Mouse (Mus musculus) embryonic facial prominence, embryonic 10.5 days (tissue): ENCODE results near the gene Kctd13. TPM values are rescaled to one million over a fixed set of nuclear protein-coding genes. Genes with fewer than 3 reads are reported as not detected.
A peak's percentile ranks its signal among the peaks of the same experiment; 100 is the strongest.
"Not testable (repeated sequence)": the region's sequence is repeated elsewhere in the genome, so short reads cannot be mapped to it uniquely, and the experiment has no call there.

Source experiments
- DNase-seq: peaks from one replicate; pipeline ENCODE4 v3.0.0-alpha.2; 2017; ENCODE audit warnings: low spot score
- H3K27ac ChIP-seq: fragments of 300-500 bp; sonication (generic); replicated peaks from 2 replicates; pipeline ENCODE4 v1.5.1; 2016; ENCODE audit warnings: mild to moderate bottlenecking
- H3K27me3 ChIP-seq: fragments of 300-500 bp; sonication (generic); replicated peaks from 2 replicates; pipeline ENCODE4 v1.6.1; 2016; ENCODE audit warnings: low read depth, mild to moderate bottlenecking; ENCODE audit not compliant: poor library complexity, severe bottlenecking
- H3K36me3 ChIP-seq: fragments of 300-500 bp; sonication (generic); replicated peaks from 2 replicates; pipeline ENCODE4 v1.6.1; 2016; ENCODE audit warnings: mild to moderate bottlenecking, moderate library complexity
- H3K4me1 ChIP-seq: fragments of 300-500 bp; sonication (generic); 2 replicates; pipeline ENCODE4 v1.6.1; 2016
- H3K4me3 ChIP-seq: fragments of 300-500 bp; sonication (generic); 2 replicates; pipeline ENCODE4 v1.5.1; 2016; ENCODE audit warnings: mild to moderate bottlenecking, moderate library complexity
- H3K9me3 ChIP-seq: fragments of 300-500 bp; sonication (generic); 2 replicates; pipeline ENCODE4 v1.6.1; 2016; ENCODE audit warnings: mild to moderate bottlenecking
- WGBS: fragments of 180-500 bp; shearing (Covaris S2); methylation state at CpG from one replicate; pipeline ENCODE4 v1.1.7; 2016; 5-methylcytosine and 5-hydroxymethylcytosine counted together
- polyA plus RNA-seq: library from polyadenylated mRNA; unstranded; fragments of >200 nt; fragmentation: Nextera tagmentation; extraction: Ambion mirVana; gene quantifications from 2 replicates; pipeline ENCODE4 v1.2.1, GENCODE M21; 2016

Kctd13 gene
- polyA plus RNA-seq, result 20.2 and 21.3 TPM in 2 replicates

DNA sequence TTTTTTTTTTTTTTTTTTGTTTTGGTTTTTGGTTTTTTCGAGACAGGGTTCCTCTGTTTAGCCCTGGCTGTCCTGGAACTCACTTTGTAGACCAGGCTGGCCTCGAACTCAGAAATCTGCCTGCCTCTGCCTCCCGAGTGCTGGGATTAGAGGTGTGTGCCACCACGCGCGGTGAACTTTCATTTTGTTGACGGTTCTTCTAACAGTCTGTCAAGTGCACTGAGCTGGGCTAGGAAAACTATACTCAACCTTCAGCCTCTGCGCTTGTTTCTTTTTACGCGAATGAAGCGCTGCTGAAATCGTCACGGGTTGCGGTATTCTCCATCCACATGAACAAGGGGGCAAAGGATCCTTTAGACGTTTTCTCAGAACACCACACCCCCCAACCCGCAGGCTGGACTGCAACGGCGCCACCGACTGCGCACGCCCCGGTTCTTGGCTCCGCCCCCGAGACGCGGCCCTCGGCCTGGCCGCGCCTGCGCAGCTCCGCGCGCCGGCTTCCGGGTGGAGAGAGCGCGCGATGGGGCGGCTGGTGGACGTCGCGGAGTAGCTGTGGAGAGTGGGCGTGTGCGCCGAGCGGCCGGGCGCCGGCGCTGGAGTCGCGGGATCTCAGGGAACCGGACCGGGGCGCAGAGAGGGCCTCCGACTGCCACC, at the start of gene Kctd13:
Gene Kctd13, plus strand, starts transcription at position 496 of the 654 bp plus-strand sequence.
- 4% methylated on average over 56 of the region's 56 CpGs for WGBS
- H3K27me3 ChIP-seq, result no peaks in the 10 kb centered on the region

DNA sequence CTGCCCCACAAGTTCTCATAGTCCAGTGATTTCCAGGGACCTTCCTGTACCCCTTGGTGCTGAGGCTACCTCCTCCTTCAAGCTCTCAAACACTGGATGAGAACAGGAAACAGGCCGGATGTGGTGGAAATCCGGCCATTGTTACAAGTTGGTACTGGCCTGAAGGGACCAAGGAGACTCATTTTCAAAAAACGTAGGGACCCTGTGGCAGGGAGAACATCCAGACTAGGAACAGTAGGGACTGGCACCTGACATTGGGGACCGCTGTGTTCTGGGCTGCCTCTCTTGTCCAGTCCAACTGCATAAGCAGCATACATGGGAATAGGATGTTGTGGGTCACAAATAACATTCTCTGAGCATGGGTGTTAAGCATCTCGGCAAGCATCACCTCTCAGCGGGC, 47.6 kb upstream of the Kctd13 start:
- Histone ChIP-seq H3K36me3 (peaks cover 55% of the 10 kb centered on the region), H3K9me3 (no peaks in the 10 kb centered on the region), H3K4me3 (peak overlapping the region; percentile 90; the same call in 1 of the 2 replicates), H3K27me3 (no peaks in the 10 kb centered on the region), H3K27ac (no peak overlapping the region), H3K4me1 (peaks cover 42% of the 10 kb centered on the region)
- DNase-seq, result no peak
- WGBS, result 80% methylated on average over 6 of the region's 6 CpGs

More for the DNA sequence above, at the start of gene Kctd13:
- Histone ChIP-seq H3K36me3 (peaks cover 35% of the 10 kb centered on the region), H3K9me3 (no peaks in the 10 kb centered on the region), H3K27ac (peak within 1 kb of the TSS; percentile 88), H3K4me1 (peaks cover 21% of the 10 kb centered on the region), H3K4me3 (peak within 1 kb of the TSS; percentile 86)
- DNase-seq, result peak; percentile 94

DNA sequence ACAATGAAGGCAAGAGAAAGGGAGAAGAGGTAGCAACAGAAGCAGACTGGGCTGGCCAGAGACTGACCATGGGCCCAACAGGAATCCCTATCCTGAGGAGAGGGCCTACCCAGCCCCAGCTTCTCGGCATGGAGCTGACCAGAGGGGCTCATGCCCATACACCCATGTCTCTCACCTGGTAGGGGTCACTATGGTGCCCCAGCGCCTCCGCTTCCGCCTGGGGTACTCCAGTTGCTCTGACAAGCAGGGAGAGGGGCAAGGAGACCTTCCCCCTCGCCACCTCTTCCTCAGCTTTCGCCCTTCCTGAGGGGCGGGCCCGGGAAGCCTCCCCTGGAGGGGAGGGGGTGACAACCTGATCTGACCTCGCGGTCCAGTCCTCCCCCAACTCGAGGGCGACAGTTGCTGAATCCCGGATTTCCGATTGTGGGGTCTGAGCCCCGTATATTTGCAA, 44.9 kb upstream of the Kctd13 start:
- 0% methylated on average over 15 of the region's 15 CpGs for WGBS
- no peaks in the 10 kb centered on the region for H3K27me3 ChIP-seq
- H3K9me3 ChIP-seq, result no peaks in the 10 kb centered on the region
- H3K4me3 ChIP-seq, result peak overlapping the region; percentile 90
- H3K4me1 ChIP-seq, result peaks cover 42% of the 10 kb centered on the region
- H3K27ac ChIP-seq, result peak overlapping the region; percentile 92
- H3K36me3 ChIP-seq, result peaks cover 28% of the 10 kb centered on the region
- DNase-seq, result peak; percentile 51

DNA sequence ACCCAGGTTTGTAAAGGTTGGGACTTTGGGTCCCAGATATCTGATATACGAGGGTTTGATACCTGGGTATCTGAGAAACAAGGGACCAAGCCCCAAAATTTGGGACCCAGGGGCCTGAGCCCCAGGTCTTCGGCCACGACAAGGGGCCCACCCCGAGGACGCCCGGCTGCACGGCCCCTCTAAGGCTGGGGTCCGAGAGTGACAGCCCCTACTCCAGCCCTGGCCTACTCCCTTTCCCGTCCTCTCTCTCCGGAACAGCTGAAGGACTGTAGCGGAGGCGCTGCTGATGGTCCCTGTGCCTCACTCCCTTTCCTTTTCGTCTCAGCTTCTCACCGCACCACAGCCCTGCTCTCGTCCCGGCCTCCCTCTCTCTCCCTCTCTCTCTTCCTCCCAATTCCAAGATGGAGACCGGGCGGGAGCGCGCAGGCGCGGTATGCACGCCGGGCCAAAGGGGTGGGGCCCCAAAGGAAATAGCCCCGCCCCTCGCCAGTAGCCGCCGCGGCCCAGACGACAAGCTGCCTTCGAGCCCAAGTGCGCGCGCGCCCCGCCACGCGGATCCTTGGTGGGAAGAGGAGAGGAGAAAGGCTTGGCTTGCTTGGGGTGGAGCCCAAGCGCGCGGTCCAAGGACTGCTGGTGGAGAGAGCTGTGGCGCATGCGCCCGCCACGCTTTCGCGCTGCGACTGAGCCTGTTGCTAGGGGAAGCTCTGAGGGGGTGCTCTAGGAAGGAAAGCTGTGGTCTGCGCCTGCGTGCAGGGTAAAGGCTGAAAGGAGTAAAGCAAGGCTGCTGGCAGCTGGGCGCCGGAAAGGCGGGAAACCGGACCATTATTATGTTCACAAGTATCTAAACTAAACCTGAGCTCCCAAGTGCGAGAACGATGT, 44.2 kb upstream of the Kctd13 start, which contains the start of gene Taok2:
Gene Taok2, minus strand, starts transcription at position 418 of the 879 bp plus-strand sequence.
- Histone ChIP-seq H3K4me1 (peaks cover 42% of the 10 kb centered on the region), H3K27ac (peak within 1 kb of the TSS; percentile 92), H3K4me3 (peak within 1 kb of the TSS; percentile 90), H3K27me3 (no peaks in the 10 kb centered on the region), H3K36me3 (peaks cover 20% of the 10 kb centered on the region), H3K9me3 (no peaks in the 10 kb centered on the region)
- peak; percentile 100 for DNase-seq
- under 1% methylated on average over 56 of the region's 56 CpGs for WGBS

DNA sequence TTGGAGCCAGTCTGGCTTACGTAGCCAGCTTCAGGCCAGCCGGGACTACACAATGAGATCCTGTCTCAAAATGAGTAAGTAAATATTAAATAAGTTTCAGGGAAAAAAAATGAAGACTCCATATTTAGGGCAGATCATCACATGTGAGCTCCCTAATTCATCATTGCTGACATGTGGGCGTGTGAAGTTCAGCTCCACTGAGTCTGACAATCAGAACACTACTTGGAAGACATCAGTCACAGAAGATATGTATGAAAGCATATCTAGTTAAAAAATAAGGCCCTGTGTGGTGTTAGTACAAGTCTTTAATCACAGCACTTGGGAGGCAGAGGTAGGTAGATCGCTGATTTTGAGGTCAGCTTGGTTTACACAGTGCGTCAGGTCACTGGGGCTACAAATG, 41.4 kb upstream of the Kctd13 start:
- Histone ChIP-seq H3K27ac (no peak overlapping the region), H3K4me3 (no peak overlapping the region), H3K9me3 (no peaks in the 10 kb centered on the region), H3K4me1 (peaks cover 24% of the 10 kb centered on the region), H3K27me3 (no peaks in the 10 kb centered on the region), H3K36me3 (peaks cover 19% of the 10 kb centered on the region)
- WGBS, result 89% methylated on average over 5 of the region's 5 CpGs
- no peak for DNase-seq

DNA sequence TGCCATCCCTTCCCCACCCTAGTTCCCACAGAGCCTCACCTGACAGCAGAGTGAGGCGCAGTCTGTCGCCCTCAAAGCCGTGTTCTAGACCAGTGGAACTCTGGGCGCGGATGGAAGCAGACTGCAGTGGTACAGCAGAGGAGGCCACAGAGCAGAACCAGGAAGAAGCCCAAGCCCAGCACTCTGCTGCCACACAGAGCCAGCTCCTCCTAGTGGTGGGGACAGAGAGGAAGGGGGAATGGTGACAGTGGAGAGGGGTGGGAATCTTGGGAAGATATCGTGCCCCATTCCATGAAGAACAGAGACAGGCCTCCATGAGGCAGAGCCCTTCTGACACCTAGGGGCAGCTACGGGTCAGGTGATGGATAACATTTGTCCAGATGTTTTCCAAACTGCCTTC, 39.8 kb upstream of the Kctd13 start:
- Histone ChIP-seq H3K4me1 (peaks cover 9% of the 10 kb centered on the region), H3K27ac (no peak overlapping the region), H3K27me3 (no peaks in the 10 kb centered on the region), H3K4me3 (no peak overlapping the region), H3K36me3 (peaks cover 19% of the 10 kb centered on the region), H3K9me3 (no peaks in the 10 kb centered on the region)
- 46% methylated on average over 7 of the region's 7 CpGs for WGBS
- no peak for DNase-seq

DNA sequence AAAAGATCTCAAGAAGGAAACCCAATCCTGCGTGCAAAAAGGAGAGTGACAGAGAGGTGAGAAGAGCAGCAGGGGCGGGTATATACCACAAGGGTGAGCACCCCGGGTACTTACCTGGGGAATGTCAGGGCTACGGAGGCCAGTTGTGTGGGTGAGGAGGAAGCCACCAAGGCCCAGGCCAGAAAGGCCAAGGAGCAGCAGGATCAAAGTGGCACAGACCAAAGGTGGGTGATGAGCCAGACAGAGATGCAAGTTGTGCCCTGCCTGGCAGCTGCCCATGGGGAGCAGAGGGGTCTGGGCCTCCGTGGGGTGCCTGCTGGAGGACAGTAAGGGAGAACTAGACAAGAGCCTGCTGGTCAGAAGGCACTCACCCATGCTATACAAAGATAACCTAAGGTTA, 31.8 kb upstream of the Kctd13 start:
- Histone ChIP-seq H3K4me3 (0 out of 2 replicates have a peak overlapping the region, but pooled peaks have one; percentile 9), H3K36me3 (peaks cover under 1% of the 10 kb centered on the region; the same call in 1 of the 2 replicates), H3K9me3 (no peaks in the 10 kb centered on the region), H3K27ac (no peak overlapping the region), H3K27me3 (no peaks in the 10 kb centered on the region), H3K4me1 (peaks cover 19% of the 10 kb centered on the region)
- no peak for DNase-seq
- 83% methylated on average over 5 of the region's 5 CpGs for WGBS

DNA sequence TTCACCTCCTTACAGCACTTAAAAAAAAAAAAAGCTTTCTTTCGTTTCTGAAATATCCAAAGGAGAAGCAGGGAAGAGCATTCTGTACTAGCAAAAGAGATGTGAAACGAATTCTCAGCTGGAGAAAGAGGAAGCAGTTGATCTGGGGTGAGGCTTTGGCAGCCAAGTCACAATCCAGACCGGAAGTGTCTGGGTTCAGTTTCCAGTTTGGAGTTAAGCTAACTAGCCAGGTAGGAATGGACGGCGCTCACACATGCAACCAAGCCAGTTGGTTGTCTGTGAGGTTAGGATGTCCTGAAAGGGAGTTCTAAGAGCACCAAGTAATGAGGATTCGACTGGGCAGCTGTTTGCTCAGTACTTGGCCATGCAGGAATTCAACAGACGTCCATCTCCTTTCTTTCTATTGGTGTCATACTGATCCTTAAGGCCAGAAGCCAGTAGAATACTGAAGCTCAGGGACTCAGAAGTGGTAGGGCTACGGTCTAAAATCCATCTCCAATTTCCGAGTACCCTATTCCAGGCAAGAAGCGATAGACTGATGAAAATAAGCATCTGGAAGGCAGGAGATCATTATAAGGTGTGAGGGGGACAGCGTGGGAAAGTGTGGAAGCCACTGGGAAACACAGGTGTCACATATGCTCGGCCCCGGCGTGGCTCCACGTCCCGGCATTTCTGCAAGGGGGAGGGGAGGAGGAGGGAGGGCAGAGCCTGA, 31.1 kb upstream of the Kctd13 start:
- Histone ChIP-seq H3K4me3 (peak overlapping the region; percentile 81), H3K9me3 (no peaks in the 10 kb centered on the region), H3K36me3 (no peaks in the 10 kb centered on the region), H3K4me1 (peaks cover 19% of the 10 kb centered on the region), H3K27ac (peak overlapping the region; percentile 92), H3K27me3 (no peaks in the 10 kb centered on the region)
- DNase-seq, result no peak
- WGBS, result 25% methylated on average over 16 of the region's 16 CpGs

DNA sequence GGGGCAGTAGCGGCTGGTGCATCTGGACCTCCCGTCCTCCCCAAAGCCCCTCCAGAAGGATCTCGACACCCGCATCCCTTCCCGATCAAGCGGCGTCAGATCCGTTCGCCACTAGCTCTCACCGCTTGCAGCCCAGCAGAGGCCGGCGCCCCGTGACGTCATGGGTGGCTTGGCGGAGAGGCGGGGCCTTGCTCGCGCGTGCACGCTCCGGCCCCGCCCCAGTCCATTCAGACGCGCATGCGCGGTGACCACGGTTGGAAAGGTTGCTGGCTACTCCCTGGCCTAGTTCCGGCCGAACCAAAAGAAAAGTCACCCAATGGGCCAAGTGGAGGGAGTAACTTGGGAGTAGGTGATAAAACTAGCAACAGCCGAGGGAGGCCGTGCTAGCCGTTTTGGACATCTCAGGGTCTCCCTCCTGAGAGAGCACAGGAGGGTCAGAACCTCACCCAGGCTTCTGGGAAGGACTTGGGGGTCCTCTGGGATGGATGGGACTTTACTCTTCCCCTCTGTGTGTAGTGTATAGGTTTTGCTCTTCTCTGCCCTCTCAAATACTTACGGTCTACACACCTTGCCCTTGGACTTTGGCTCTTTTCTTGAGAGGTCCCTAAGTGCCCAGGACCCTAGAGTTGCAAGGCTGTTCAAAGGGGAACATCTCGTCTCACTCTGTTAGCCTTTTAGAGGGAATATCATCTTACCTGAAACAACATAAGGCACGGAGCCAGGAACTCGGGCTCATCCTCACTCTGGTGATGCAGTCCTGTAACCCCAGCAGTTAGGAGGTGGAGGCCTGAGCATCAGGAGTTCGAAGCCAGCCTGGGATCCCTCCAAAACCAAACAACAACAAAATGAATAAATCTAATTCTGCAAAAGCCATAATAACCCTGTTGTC, 30.3 kb upstream of the Kctd13 start:
- no peaks in the 10 kb centered on the region for H3K36me3 ChIP-seq
- H3K4me3 ChIP-seq, result peak overlapping the region; percentile 81
- H3K27me3 ChIP-seq, result no peaks in the 10 kb centered on the region
- DNase-seq, result peak; percentile 98
- peak overlapping the region; percentile 92 for H3K27ac ChIP-seq
- 12% methylated on average over 37 of the region's 37 CpGs for WGBS
- no peaks in the 10 kb centered on the region for H3K9me3 ChIP-seq
- H3K4me1 ChIP-seq, result peaks cover 19% of the 10 kb centered on the region

DNA sequence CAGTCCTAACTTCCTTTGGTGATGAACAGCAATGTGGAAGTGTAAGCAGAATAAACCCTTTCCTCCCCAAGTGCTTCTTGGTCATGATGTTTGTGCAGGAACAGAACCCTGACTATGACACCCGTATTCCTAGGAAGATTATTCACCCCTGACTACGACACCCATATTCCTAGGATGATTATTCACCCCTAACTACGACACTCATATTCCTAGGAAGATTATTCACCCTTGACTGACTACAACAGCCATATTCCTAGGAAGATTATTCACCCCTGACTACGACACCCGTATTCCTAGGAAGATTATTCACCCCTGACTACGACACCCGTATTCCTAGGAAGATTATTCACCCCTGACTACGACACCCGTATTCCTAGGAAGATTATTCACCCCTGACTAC, 28.9 kb upstream of the Kctd13 start:
- not testable (repeated sequence) for H3K27ac ChIP-seq, H3K4me3 ChIP-seq, H3K36me3 ChIP-seq, H3K9me3 ChIP-seq, DNase-seq, H3K27me3 ChIP-seq
- peaks cover 19% of the 10 kb centered on the region for H3K4me1 ChIP-seq
- 88% methylated on average over 7 of the region's 9 CpGs for WGBS

DNA sequence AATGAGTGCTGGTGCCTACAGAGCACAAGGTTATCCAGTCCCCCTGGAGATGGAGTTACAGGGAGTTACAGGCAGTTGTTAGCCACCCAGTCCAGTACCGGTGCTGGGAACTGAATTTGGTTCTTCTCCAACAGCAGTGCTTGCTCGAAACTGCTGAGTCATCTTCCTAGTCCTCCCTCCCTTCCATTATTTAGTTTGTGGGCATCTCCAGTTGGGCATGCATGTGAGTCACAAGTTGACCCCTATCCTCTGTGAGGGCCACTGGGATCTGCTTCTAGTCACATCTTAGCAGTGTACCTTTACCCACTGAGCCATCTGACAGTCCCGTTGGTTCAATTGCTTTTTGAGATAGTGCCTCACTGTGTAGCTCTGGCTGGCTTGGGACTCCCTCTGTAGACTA, 23.1 kb upstream of the Kctd13 start:
- Histone ChIP-seq H3K4me1 (no peaks in the 10 kb centered on the region), H3K27me3 (no peaks in the 10 kb centered on the region), H3K27ac (no peak overlapping the region), H3K4me3 (no peak overlapping the region), H3K9me3 (no peaks in the 10 kb centered on the region), H3K36me3 (no peaks in the 10 kb centered on the region)
- WGBS, result 74% methylated on average over 3 of the region's 3 CpGs
- no peak for DNase-seq
